Mouse (Mus musculus) heart, embryonic 10.5 days (tissue): ENCODE results near the gene Tchhl1. TPM values are rescaled to one million over a fixed set of nuclear protein-coding genes. Genes with fewer than 3 reads are reported as not detected.
"Not testable (repeated sequence)": the region's sequence is repeated elsewhere in the genome, so short reads cannot be mapped to it uniquely, and the experiment has no call there.

Experiments
- DNase-seq: peaks from one replicate; pipeline ENCODE4 v3.0.0-alpha.2; 2017; ENCODE audit warnings: low spot score
- H3K27ac ChIP-seq: fragments of 300-500 bp; sonication (generic); 2 replicates; pipeline ENCODE4 v1.5.1; 2016; ENCODE audit warnings: mild to moderate bottlenecking
- H3K27me3 ChIP-seq: fragments of 300-500 bp; sonication (generic); 2 replicates; pipeline ENCODE4 v1.6.1; 2016; ENCODE audit warnings: mild to moderate bottlenecking; ENCODE audit not compliant: poor library complexity, insufficient read depth, severe bottlenecking
- H3K36me3 ChIP-seq: fragments of 300-500 bp; sonication (generic); 2 replicates; pipeline ENCODE4 v1.6.1; 2016; ENCODE audit warnings: mild to moderate bottlenecking, moderate library complexity
- H3K4me1 ChIP-seq: fragments of 300-500 bp; sonication (generic); 2 replicates; pipeline ENCODE4 v1.6.1; 2016; ENCODE audit warnings: mild to moderate bottlenecking
- H3K4me3 ChIP-seq: fragments of 300-500 bp; sonication (generic); 2 replicates; pipeline ENCODE4 v1.5.1; 2016; ENCODE audit warnings: mild to moderate bottlenecking, moderate library complexity
- H3K9me3 ChIP-seq: fragments of 300-500 bp; sonication (generic); 2 replicates; pipeline ENCODE4 v1.6.1; 2016; ENCODE audit warnings: mild to moderate bottlenecking, moderate library complexity
- WGBS: fragments of 180-500 bp; shearing (Covaris S2); methylation state at CpG from one replicate; pipeline ENCODE4 v1.1.7; 2016; 5-methylcytosine and 5-hydroxymethylcytosine counted together
- polyA plus RNA-seq: library from polyadenylated mRNA; unstranded; fragments of >200 nt; fragmentation: Nextera tagmentation; extraction: Ambion mirVana; gene quantifications from 2 replicates; pipeline ENCODE4 v1.2.1, GENCODE M21; 2016

Gene Tchhl1
- not detected in 2 replicates for polyA plus RNA-seq

GRCm38 (mm10) chr3:93468561-93468960, at the start of gene Tchhl1:
TSS of gene Tchhl1 (plus strand) at chr3:93468754.
- Histone ChIP-seq H3K4me3 (no peak within 1 kb of the TSS), H3K27ac (no peak within 1 kb of the TSS), H3K9me3 (no peaks in the 10 kb centered on the region), H3K36me3 (no peaks in the 10 kb centered on the region), H3K4me1 (no peaks in the 10 kb centered on the region), H3K27me3 (no peaks in the 10 kb centered on the region)
- WGBS = 77% methylated on average over 5 of the region's 5 CpGs
- DNase-seq = no peak

GRCm38 (mm10) chr3:93431673-93432072, 36.9 kb upstream of the Tchhl1 start:
- Histone ChIP-seq H3K4me3 (no peak overlapping the region), H3K9me3 (no peaks in the 10 kb centered on the region), H3K27ac (no peak overlapping the region), H3K36me3 (no peaks in the 10 kb centered on the region), H3K27me3 (no peaks in the 10 kb centered on the region), H3K4me1 (no peaks in the 10 kb centered on the region)
- DNase-seq = no peak
- WGBS = 54% methylated on average over 3 of the region's 3 CpGs

GRCm38 (mm10) chr3:93442030-93442429, 26.5 kb upstream of the Tchhl1 start, which contains the start of gene Tchh:
TSS of gene Tchh (plus strand) at chr3:93442330.
- no peaks in the 10 kb centered on the region for H3K9me3 ChIP-seq
- H3K36me3 ChIP-seq = no peaks in the 10 kb centered on the region
- no peak for DNase-seq
- peaks cover 40% of the 10 kb centered on the region for H3K27me3 ChIP-seq
- 80% methylated on average over 1 of the region's 1 CpGs for WGBS
- no peak within 1 kb of the TSS for H3K27ac ChIP-seq
- no peak within 1 kb of the TSS for H3K4me3 ChIP-seq
- H3K4me1 ChIP-seq = peaks cover 14% of the 10 kb centered on the region

GRCm38 (mm10) chr3:93443501-93444101, 25.0 kb upstream of the Tchhl1 start:
- WGBS = under 1% methylated on average over 38 of the region's 38 CpGs
- Histone ChIP-seq H3K9me3 (no peaks in the 10 kb centered on the region), H3K36me3 (no peaks in the 10 kb centered on the region), H3K27ac (peak overlapping the region; percentile 72; the same call in 1 of the 2 replicates), H3K4me3 (peak overlapping the region; percentile 69), H3K4me1 (peaks cover 22% of the 10 kb centered on the region), H3K27me3 (peaks cover 40% of the 10 kb centered on the region)
- DNase-seq = no peak

- WGBS = under 1% methylated on average over 56 of the region's 56 CpGs
- H3K4me3 ChIP-seq = peak overlapping the region; percentile 69
- no peaks in the 10 kb centered on the region for H3K9me3 ChIP-seq
- H3K4me1 ChIP-seq = peaks cover 22% of the 10 kb centered on the region
- peak overlapping the region; percentile 72 for H3K27ac ChIP-seq
- H3K36me3 ChIP-seq = no peaks in the 10 kb centered on the region
- H3K27me3 ChIP-seq = peaks cover 42% of the 10 kb centered on the region
- peak; percentile 88 for DNase-seq
Measured at GRCm38 (mm10) chr3:93444343-93445164, 24.0 kb upstream of the Tchhl1 start.

- Histone ChIP-seq H3K4me3 (peak overlapping the region; percentile 69), H3K9me3 (no peaks in the 10 kb centered on the region), H3K27ac (no peak overlapping the region; the same call in 1 of the 2 replicates), H3K4me1 (peaks cover 22% of the 10 kb centered on the region), H3K36me3 (no peaks in the 10 kb centered on the region), H3K27me3 (peaks cover 48% of the 10 kb centered on the region)
- no peak for DNase-seq
- under 1% methylated on average over 36 of the region's 36 CpGs for WGBS
Measured at GRCm38 (mm10) chr3:93445165-93445705, 23.3 kb upstream of the Tchhl1 start.

- peak; percentile 77 for DNase-seq
- WGBS = under 1% methylated on average over 54 of the region's 54 CpGs
- Histone ChIP-seq H3K36me3 (no peaks in the 10 kb centered on the region), H3K4me3 (peak overlapping the region; percentile 69), H3K27ac (no peak overlapping the region), H3K27me3 (peaks cover 41% of the 10 kb centered on the region), H3K4me1 (peaks cover 22% of the 10 kb centered on the region), H3K9me3 (no peaks in the 10 kb centered on the region)
Measured at GRCm38 (mm10) chr3:93446128-93446755, 22.3 kb upstream of the Tchhl1 start.

- H3K27me3 ChIP-seq = peaks cover 37% of the 10 kb centered on the region
- not testable (repeated sequence) for H3K9me3 ChIP-seq, H3K36me3 ChIP-seq, DNase-seq
- H3K4me3 ChIP-seq = peak overlapping the region; percentile 69
- WGBS = 2% methylated on average over 32 of the region's 32 CpGs
- H3K27ac ChIP-seq = 0 out of 2 replicates have a peak overlapping the region, but pooled peaks have one; percentile 42
- peaks cover 22% of the 10 kb centered on the region for H3K4me1 ChIP-seq
Measured at GRCm38 (mm10) chr3:93446756-93447137, 21.8 kb upstream of the Tchhl1 start.

- H3K9me3 ChIP-seq = no peaks in the 10 kb centered on the region
- peaks cover 32% of the 10 kb centered on the region for H3K27me3 ChIP-seq
- peak; percentile 80 for DNase-seq
- H3K4me1 ChIP-seq = peaks cover 22% of the 10 kb centered on the region
- peak overlapping the region; percentile 42; the same call in 1 of the 2 replicates for H3K27ac ChIP-seq
- H3K36me3 ChIP-seq = no peaks in the 10 kb centered on the region
- under 1% methylated on average over 59 of the region's 59 CpGs for WGBS
- peak overlapping the region; percentile 69 for H3K4me3 ChIP-seq
Measured at GRCm38 (mm10) chr3:93447138-93447841, 21.3 kb upstream of the Tchhl1 start.

GRCm38 (mm10) chr3:93466556-93466955, 2.0 kb upstream of the Tchhl1 start:
- no peaks in the 10 kb centered on the region for H3K36me3 ChIP-seq
- H3K27ac ChIP-seq = no peak overlapping the region
- DNase-seq = no peak
- no peaks in the 10 kb centered on the region for H3K9me3 ChIP-seq
- no peak overlapping the region for H3K4me3 ChIP-seq
- no peaks in the 10 kb centered on the region for H3K27me3 ChIP-seq
- no peaks in the 10 kb centered on the region for H3K4me1 ChIP-seq
- WGBS = 71% methylated on average over 3 of the region's 3 CpGs

GRCm38 (mm10) chr3:93467130-93467529, 1.4 kb upstream of the Tchhl1 start:
- Histone ChIP-seq H3K36me3 (no peaks in the 10 kb centered on the region), H3K9me3 (no peaks in the 10 kb centered on the region), H3K4me3 (no peak overlapping the region), H3K27ac (no peak overlapping the region), H3K27me3 (no peaks in the 10 kb centered on the region), H3K4me1 (no peaks in the 10 kb centered on the region)
- 66% methylated on average over 4 of the region's 4 CpGs for WGBS
- DNase-seq = no peak

- Histone ChIP-seq H3K27ac (no peak overlapping the region), H3K4me3 (no peak overlapping the region), H3K9me3 (no peaks in the 10 kb centered on the region), H3K36me3 (no peaks in the 10 kb centered on the region), H3K27me3 (no peaks in the 10 kb centered on the region), H3K4me1 (no peaks in the 10 kb centered on the region)
- no peak for DNase-seq
- 71% methylated on average over 3 of the region's 3 CpGs for WGBS
Measured at GRCm38 (mm10) chr3:93469629-93470028, 1.1 kb downstream of the Tchhl1 start.
